Mouse (Mus musculus) erythroblast, embryonic 14.5 days (primary cell): ENCODE measurements around the gene Bloc1s1.

Experiments used
- GATA1 ChIP-seq: IDR thresholded peaks from 2 replicates; pipeline ENCODE4 v1.6.1; 2012; ENCODE audit warnings: low read length, inconsistent platforms, mixed read lengths
- TAL1 ChIP-seq: IDR thresholded peaks from 3 replicates; pipeline ENCODE4 v1.6.1; 2012; ENCODE audit warnings: low read length, inconsistent platforms, mixed read lengths

DNA sequence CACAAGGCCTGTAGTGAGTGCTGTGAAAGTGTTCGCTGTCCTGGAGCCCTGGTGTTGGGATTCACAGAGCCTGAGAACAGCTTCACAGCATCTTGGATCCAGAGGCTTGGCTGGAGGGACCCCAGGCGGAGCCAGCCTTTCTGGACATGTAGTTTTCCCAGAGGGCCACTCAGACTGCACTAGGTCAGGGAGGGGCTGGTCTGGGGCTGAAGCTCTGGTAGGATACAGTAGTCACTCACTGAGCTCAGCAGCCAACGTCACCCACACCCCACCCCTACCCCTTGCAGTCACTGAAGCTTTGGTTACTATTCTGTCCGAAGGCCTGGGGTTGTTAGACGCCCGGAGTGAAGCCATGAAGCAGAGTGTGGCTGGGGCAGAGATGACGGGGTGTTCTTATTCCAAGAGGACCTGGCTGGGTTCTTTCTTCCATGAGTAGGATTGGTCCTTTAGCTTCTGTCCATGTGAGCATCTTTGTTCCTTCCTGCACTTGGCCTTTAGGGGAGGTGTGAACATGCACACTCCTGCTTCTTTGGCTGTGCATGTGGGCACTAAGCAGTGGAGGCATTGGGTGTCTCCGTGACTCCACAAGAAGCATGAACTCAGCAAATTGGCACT lies 12.1 kb upstream of the Bloc1s1 start:
- TF ChIP-seq TAL1 (no peak), GATA1 (no peak)
